Mouse (Mus musculus): ENCODE measurements at regions not wholly inside any gene's neighbourhood (a gene's known extent, or its start where the extent isn't known, plus 50 kb on each side); places are given as distances from the start of the nearest gene placed in this dataset.

- POLR2A ChIA-PET: no interaction called here
- no peak for ATAC-seq
These were observed 218.5 kb upstream of the Nrip1 start for GRCm38 (mm10) chr16:76591956-76592768.

DNA sequence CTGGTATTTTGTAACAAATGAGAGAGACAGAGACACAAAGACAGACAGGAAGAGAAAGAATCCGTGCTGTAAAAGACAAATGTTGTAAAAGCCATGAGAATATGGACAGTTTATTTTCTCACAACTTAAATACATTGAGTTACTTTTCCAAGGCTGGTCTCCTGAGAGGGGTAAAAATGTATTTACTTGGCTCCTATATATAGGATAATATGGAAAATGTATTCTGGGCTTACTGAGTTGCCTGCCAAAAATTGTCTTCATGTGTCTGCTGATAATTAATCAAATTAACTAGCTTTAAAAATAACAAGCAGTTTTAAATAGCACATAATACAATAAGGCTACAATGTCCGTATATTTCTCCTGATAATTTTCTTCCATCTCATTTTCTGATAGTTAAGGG, 216.2 kb upstream of the Nrip1 start:
- ChIA-PET CTCF (interaction anchor here (1.2 kb wide), 1 partner anchor 9 kb away, joined by 4 read pairs; no protein-coding TSS in a partner anchor), POLR2A (no interaction called here)
- TF ChIP-seq CTCF (IDR thresholded peaks at IDR 0.05): no peak
- no peak for ATAC-seq
- no peak for DNase-seq (ENCODE audit: low read depth, low spot score)
- in situ Hi-C loops (cut with MboI; ENCODE audit: low pct_unique_long_range_greater_than_20kb): no loop called here
- no peaks in the 10 kb centered on the region for H3K27me3 ChIP-seq

More at GRCm38 (mm10) chr16:76591956-76592768, 218.5 kb upstream of the Nrip1 start:
- H3K27me3 ChIP-seq: no peaks in the 10 kb centered on the region
- CTCF ChIA-PET: interaction anchor here (0.9 kb wide), 1 partner anchor 22 kb away, joined by 3 read pairs; no protein-coding TSS in a partner anchor
- in situ Hi-C loops (cut with MboI; ENCODE audit: low pct_unique_long_range_greater_than_20kb): no loop called here
- DNase-seq (ENCODE audit: low read depth, low spot score): no peak
- no peak for TF ChIP-seq CTCF (IDR thresholded peaks at IDR 0.05)

DNA sequence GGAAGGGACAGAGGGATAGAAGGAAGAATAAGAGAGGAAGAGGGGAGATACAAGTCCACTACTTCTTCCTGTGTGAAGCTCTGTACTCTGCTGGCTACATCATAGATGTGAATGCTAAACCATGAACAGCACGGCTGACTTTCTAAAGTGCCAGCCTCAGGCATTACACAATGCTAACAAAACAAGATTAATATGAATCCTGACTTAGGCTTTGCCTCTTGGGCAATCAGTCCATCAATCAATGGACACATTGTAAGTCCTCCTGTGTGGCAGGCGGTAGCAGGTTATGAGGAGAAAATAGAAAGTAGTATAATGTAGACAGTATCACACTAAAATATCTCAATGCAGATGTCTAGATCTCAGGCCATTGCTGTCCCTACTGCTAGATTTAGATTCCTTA, 203.6 kb upstream of the Nrip1 start:
- CTCF ChIA-PET: no interaction called here
- no peak for ATAC-seq
- TF ChIP-seq CTCF (IDR thresholded peaks at IDR 0.05): no peak
- H3K27me3 ChIP-seq: no peaks in the 10 kb centered on the region
- POLR2A ChIA-PET: no interaction called here
- no peak for DNase-seq (ENCODE audit: low read depth, low spot score)
- in situ Hi-C loops (cut with MboI; ENCODE audit: low pct_unique_long_range_greater_than_20kb): no loop called here

GRCm38 (mm10) chr16:76575281-76575680, 201.7 kb upstream of the Nrip1 start:
- ATAC-seq (no peak), DNase-seq (ENCODE audit: low read depth, low spot score) (no peak)
- ChIA-PET POLR2A (no interaction called here), CTCF (no interaction called here)
- TF ChIP-seq CTCF (IDR thresholded peaks at IDR 0.05): no peak
- in situ Hi-C loops (cut with MboI; ENCODE audit: low pct_unique_long_range_greater_than_20kb): no loop called here
- no peaks in the 10 kb centered on the region for H3K27me3 ChIP-seq

DNA sequence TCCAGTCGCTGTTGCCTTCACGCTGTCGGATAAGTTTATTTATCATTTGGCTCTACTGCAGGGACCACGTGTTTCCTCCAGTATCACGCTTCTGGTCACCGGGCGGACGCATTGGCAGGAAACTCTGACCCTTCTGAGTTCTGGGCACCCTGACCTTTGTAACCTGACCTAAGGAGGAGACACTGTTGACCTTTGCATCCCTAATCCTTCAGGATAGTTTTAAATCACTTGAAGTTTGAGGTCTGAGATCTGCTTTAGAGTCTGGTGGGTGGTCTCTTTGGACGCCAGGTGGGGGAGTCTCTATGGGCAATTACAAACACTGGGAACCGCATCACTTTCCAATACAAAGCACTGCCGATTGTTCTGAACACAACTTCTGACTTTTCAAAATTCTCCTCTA, 192.6 kb upstream of the Nrip1 start:
- H3K27me3 ChIP-seq: no peaks in the 10 kb centered on the region
- ATAC-seq (no peak), DNase-seq (ENCODE audit: low read depth, low spot score) (no peak)
- no peak for TF ChIP-seq CTCF (IDR thresholded peaks at IDR 0.05)
- ChIA-PET CTCF (no interaction called here), POLR2A (no interaction called here)
- in situ Hi-C loops (cut with MboI; ENCODE audit: low pct_unique_long_range_greater_than_20kb): no loop called here

DNA sequence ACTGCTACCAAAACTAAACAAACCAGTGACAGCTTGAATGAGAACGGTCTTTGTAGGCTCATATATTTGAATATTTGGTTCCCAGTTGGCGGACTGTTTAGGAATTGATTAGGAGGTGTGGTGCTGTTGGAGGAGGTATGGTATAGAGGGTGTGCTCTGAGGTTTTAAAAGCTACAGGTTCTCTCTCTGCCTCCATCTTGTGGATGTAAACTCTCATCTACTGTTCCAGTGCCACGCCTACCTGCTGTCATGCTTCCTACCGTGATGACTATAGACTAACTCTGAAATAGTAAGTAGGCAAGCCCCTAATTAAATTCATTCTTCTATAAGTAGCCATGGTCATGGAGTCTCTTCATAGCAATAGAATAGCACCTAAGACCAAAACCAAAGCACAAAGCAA, 181.2 kb upstream of the Nrip1 start:
- no peaks in the 10 kb centered on the region for H3K27me3 ChIP-seq
- ChIA-PET POLR2A (no interaction called here), CTCF (no interaction called here)
- in situ Hi-C loops (cut with MboI; ENCODE audit: low pct_unique_long_range_greater_than_20kb): no loop called here
- DNase-seq (ENCODE audit: low read depth, low spot score) (no peak), ATAC-seq (no peak)
- TF ChIP-seq CTCF (IDR thresholded peaks at IDR 0.05): peak; percentile 7

DNA sequence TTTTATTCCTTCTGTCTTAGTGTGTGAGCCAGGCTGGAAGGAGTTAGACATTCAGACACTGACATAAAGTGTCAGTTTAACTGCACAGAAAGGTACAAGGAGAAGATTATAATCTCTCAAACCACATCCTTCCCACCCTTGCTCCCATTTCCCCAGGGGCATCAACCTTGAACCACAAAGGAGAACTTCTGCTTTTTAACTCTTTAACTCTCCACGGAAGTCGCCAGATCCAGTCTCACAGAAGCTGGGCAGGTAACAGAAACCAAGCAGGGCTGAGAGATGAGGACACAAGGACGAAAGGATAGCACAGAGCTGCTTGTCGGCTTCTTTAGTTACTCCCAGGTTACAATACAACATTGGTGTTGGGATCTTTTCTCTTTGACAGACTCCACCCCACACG, 176.0 kb upstream of the Nrip1 start:
- CTCF ChIA-PET: no interaction called here
- TF ChIP-seq CTCF (IDR thresholded peaks at IDR 0.05): no peak
- ATAC-seq (no peak), DNase-seq (ENCODE audit: low read depth, low spot score) (no peak)
- POLR2A ChIA-PET: no interaction called here
- no peaks in the 10 kb centered on the region for H3K27me3 ChIP-seq
- in situ Hi-C loops (cut with MboI; ENCODE audit: low pct_unique_long_range_greater_than_20kb): loop anchor here (10.0 kb wide), 1 partner anchor 175 kb away; the partner anchor contains the start of gene Nrip1

DNA sequence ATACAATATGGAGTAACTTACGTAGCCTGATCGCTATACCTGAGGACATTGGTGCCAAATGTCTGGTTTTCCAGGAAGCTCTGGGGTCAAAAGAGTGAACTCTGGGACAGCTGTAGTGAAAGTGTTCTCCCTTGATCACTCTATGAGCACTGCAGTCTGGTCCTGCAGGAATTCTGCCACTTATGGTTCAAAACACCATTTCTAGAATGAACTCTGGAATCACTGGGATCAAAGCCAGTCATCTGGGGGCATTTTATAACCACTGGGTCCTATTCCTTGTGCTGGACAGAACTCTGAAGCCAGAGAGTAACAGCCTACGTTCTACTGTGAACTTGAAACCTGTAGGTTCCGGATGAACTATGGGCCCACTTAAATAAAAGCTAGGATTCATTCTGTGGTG, 173.5 kb upstream of the Nrip1 start:
- DNase-seq (ENCODE audit: low read depth, low spot score): no peak
- ChIA-PET CTCF (no interaction called here), POLR2A (no interaction called here)
- in situ Hi-C loops (cut with MboI; ENCODE audit: low pct_unique_long_range_greater_than_20kb): loop anchor here (10.0 kb wide), 1 partner anchor 172 kb away; the partner anchor contains the start of gene Nrip1
- H3K27me3 ChIP-seq: no peaks in the 10 kb centered on the region
- TF ChIP-seq CTCF (IDR thresholded peaks at IDR 0.05): no peak
- no peak for ATAC-seq

- POLR2A ChIA-PET: no interaction called here
- DNase-seq (ENCODE audit: low read depth, low spot score) (no peak), ATAC-seq (no peak)
- H3K27me3 ChIP-seq: no peaks in the 10 kb centered on the region
- in situ Hi-C loops (cut with MboI; ENCODE audit: low pct_unique_long_range_greater_than_20kb): loop anchor here (10.0 kb wide), 1 partner anchor 172 kb away; the partner anchor contains the start of gene Nrip1
- CTCF ChIA-PET: no interaction called here
- TF ChIP-seq CTCF (IDR thresholded peaks at IDR 0.05): no peak
These were observed 173.0 kb upstream of the Nrip1 start for GRCm38 (mm10) chr16:76546632-76547031.

GRCm38 (mm10) chr16:76545942-76546341, 172.3 kb upstream of the Nrip1 start:
- no peak for DNase-seq (ENCODE audit: low read depth, low spot score)
- in situ Hi-C loops (cut with MboI; ENCODE audit: low pct_unique_long_range_greater_than_20kb): loop anchor here (10.0 kb wide), 1 partner anchor 171 kb away; the partner anchor contains the start of gene Nrip1
- ChIA-PET POLR2A (no interaction called here), CTCF (no interaction called here)
- H3K27me3 ChIP-seq: no peaks in the 10 kb centered on the region
- no peak for ATAC-seq
- TF ChIP-seq CTCF (IDR thresholded peaks at IDR 0.05): no peak

GRCm38 (mm10) chr16:76544972-76545371, 171.3 kb upstream of the Nrip1 start:
- no peak for ATAC-seq
- H3K27me3 ChIP-seq: no peaks in the 10 kb centered on the region
- DNase-seq (ENCODE audit: low read depth, low spot score): no peak
- ChIA-PET POLR2A (no interaction called here), CTCF (no interaction called here)
- no peak for TF ChIP-seq CTCF (IDR thresholded peaks at IDR 0.05)
- in situ Hi-C loops (cut with MboI; ENCODE audit: low pct_unique_long_range_greater_than_20kb): loop anchor here (10.0 kb wide), 1 partner anchor 170 kb away; the partner anchor contains the start of gene Nrip1

Measured in Patski (cell line).